Mouse (Mus musculus) myocyte (in vitro differentiated cells): ENCODE measurements at regions not wholly inside any gene's neighbourhood (a gene's known extent, or its start where the extent isn't known, plus 50 kb on each side); places are given as distances from the start of the nearest gene placed in this dataset.

Source experiments
- CEBPB ChIP-seq: IDR thresholded peaks from 2 replicates; pipeline ENCODE4 v1.6.1; 2011; ENCODE audit warnings: mild to moderate bottlenecking, moderate library complexity; ENCODE audit not compliant: poor library complexity, insufficient read depth, severe bottlenecking
- MAX ChIP-seq: IDR thresholded peaks from one replicate; pipeline ENCODE4 v1.6.1; 2011; ENCODE audit warnings: low read depth, mild to moderate bottlenecking, control low read depth
- MYOD1 ChIP-seq, 3 experiments: IDR thresholded peaks; one replicate each; pipeline ENCODE4 v1.6.1; 2011; ENCODE audit warnings: control low read depth in 2 of 3, low read depth in 2 of 3, mild to moderate bottlenecking in 2 of 3, moderate library complexity in 1 of 3; ENCODE audit not compliant: insufficient read length in 2 of 3, control insufficient read depth in 1 of 3
- MYOG ChIP-seq, 3 experiments: IDR thresholded peaks; one replicate each; pipeline ENCODE4 v1.6.1; 2011; ENCODE audit warnings: control low read depth in 2 of 3, low read depth in 2 of 3, mild to moderate bottlenecking in 2 of 3; ENCODE audit not compliant: insufficient read length in 2 of 3, control insufficient read depth in 1 of 3, insufficient read depth in 1 of 3
- POLR2A ChIP-seq: IDR thresholded peaks from one replicate; pipeline ENCODE4 v1.6.1; 2011; ENCODE audit warnings: low read depth, mild to moderate bottlenecking, control low read depth, moderate library complexity; ENCODE audit not compliant: insufficient read length
- POLR2AphosphoS2 ChIP-seq: IDR thresholded peaks from one replicate; pipeline ENCODE4 v1.6.1; 2011; ENCODE audit warnings: low read depth, control low read depth; ENCODE audit not compliant: insufficient read length
- SRF ChIP-seq: IDR thresholded peaks from one replicate; pipeline ENCODE4 v1.6.1; 2011; ENCODE audit warnings: low read depth; ENCODE audit not compliant: control insufficient read depth, insufficient read length
- USF1 ChIP-seq: IDR thresholded peaks from one replicate; pipeline ENCODE4 v1.6.1; 2011; ENCODE audit warnings: low read depth, mild to moderate bottlenecking, control low read depth, moderate library complexity

GRCm38 (mm10) chr16:51517079-51517478, 513.9 kb upstream of the Cblb start:
- no peak for TF ChIP-seq CEBPB
- no peak for TF ChIP-seq POLR2A
- TF ChIP-seq USF1: no peak
- no peak for TF ChIP-seq POLR2AphosphoS2
- TF ChIP-seq MYOD1 (IDR thresholded peaks at IDR 0.05; ENCODE audit: control insufficient read depth in 1 of 3, insufficient read length in 2 of 3, low read depth in 2 of 3): peak in 1 of 3 experiments; percentile 7
- no peak for TF ChIP-seq SRF
- TF ChIP-seq MAX: no peak
- no peak for TF ChIP-seq MYOG (IDR thresholded peaks at IDR 0.05; ENCODE audit: control insufficient read depth in 1 of 3, insufficient read depth in 1 of 3, insufficient read length in 2 of 3, low read depth in 2 of 3)
